Comparison of ENCODE assay signal across 27 mouse cellular contexts in the genomic region with DNA sequence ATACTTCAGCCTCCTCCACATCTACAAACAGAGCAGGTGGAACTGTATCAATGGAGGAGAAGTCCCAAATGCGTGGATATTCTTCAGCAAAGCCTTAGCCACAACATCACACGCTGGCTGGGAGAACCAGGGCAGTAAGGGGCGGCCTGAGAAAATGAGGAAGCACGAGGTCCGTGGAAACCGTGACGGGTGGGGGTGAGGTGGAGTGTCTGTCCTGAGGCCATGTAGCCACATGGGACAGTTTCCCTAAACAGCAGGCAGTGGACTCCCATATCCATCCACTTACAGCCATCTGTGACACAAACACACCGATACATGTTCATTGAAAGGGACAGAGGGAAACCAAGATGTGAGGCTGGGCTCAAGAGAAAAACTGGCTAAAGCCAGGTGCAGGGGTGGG. TPM values are rescaled to one million over a fixed set of nuclear protein-coding genes. Genes with fewer than 3 reads are reported as not detected.
A peak's percentile ranks its signal among the peaks of the same experiment; 100 is the strongest.
DNase-seq lines count a peak whose midpoint lies in the region; ATAC-seq and TF ChIP-seq lines count a peak whose summit lies in the region.
"Had no signal": no experiment of that assay in that cellular context is flagged by ENCODE, and none has a peak within 500 bp of the region (broad histone marks: within the 10 kb centered on the region; RNA-seq: fewer than 3 reads in every experiment).

No protein-coding gene starts in this region.

- H3K9ac ChIP-seq in heart, embryonic 13.5 days: 0 out of 2 replicates have a peak overlapping the region, but pooled peaks have one; percentile 37
- H3K9ac ChIP-seq in forebrain, embryonic 12.5 days: no peak overlapping the region
- H3K9ac ChIP-seq: embryonic facial prominence, embryonic 13.5 days; heart, embryonic 15.5 days; stomach, embryonic 15.5 days had no signal

- H3K4me2 ChIP-seq in heart, embryonic 13.5 days: no peak overlapping the region
- no peak overlapping the region for H3K4me2 ChIP-seq in forebrain, embryonic 12.5 days
- H3K4me2 ChIP-seq: embryonic facial prominence, embryonic 13.5 days; heart, embryonic 15.5 days; liver, embryonic 11.5 days; stomach, embryonic 15.5 days had no signal

- peaks cover 17% of the 10 kb centered on the region for H3K36me3 ChIP-seq in heart, embryonic 13.5 days
- no peaks in the 10 kb centered on the region for H3K36me3 ChIP-seq in macrophage (ENCODE audit: inconsistent target)
- peaks cover 41% of the 10 kb centered on the region for H3K36me3 ChIP-seq in forebrain, embryonic 12.5 days (replicated peaks)

- no peak for TF ChIP-seq CTCF in lung, adult 2 months (IDR thresholded peaks at IDR 0.05; ENCODE audit: insufficient read depth, low read length)

- H3K27me3 ChIP-seq in heart, embryonic 13.5 days (replicated peaks): no peaks in the 10 kb centered on the region
- H3K27me3 ChIP-seq in forebrain, embryonic 12.5 days: no peaks in the 10 kb centered on the region
- H3K27me3 ChIP-seq: CH12.LX; embryonic facial prominence, embryonic 13.5 days; heart, embryonic 15.5 days; stomach, embryonic 15.5 days had no signal

- DNase-seq in heart, postnatal 10 days: no peak
- peak; percentile 61 for DNase-seq in lung, postnatal 36 days
- no peak for DNase-seq in lung, adult 2 months
- no peak for DNase-seq in adrenal gland, adult 2 months
- no peak for DNase-seq in layer of hippocampus, adult 9-10 months (ENCODE audit: low spot score)
- DNase-seq: adrenal gland, adult 8-10 months; cerebellum, postnatal 10 days; kidney, adult 11 months; kidney, postnatal 10 days; midbrain, embryonic 14.5 days; right cerebral cortex, postnatal 25 days; thymus, adult 18-20 months had no signal

- peaks cover 75% of the 10 kb centered on the region for H3K4me1 ChIP-seq in heart, embryonic 13.5 days
- peaks cover 61% of the 10 kb centered on the region for H3K4me1 ChIP-seq in lung, adult 2 months (ENCODE audit: control insufficient read depth, insufficient read depth, low read length)
- H3K4me1 ChIP-seq in forebrain, embryonic 12.5 days: peaks cover 55% of the 10 kb centered on the region

- H3K79me2 ChIP-seq in macrophage (ENCODE audit: inconsistent target): peaks cover 100% of the 10 kb centered on the region

- ATAC-seq in heart, embryonic 13.5 days (ENCODE audit: extremely low read depth, insufficient number of reproducible peaks, low FRiP score, low TSS enrichment): no peak
- no peak for ATAC-seq in forebrain, embryonic 12.5 days (ENCODE audit: low FRiP score)
- ATAC-seq: forebrain, embryonic 16.5 days had no signal

- no peak overlapping the region for H3K27ac ChIP-seq in heart, embryonic 13.5 days (replicated peaks)
- 0 out of 2 replicates have a peak overlapping the region, but pooled peaks have one; percentile 10 for H3K27ac ChIP-seq in macrophage
- H3K27ac ChIP-seq in forebrain, embryonic 12.5 days: no peak overlapping the region
- H3K27ac ChIP-seq: embryonic facial prominence, embryonic 13.5 days; heart, embryonic 15.5 days; hindbrain, embryonic 10.5 days; left cerebral cortex, adult 2 months; limb, embryonic 10.5 days; stomach, embryonic 15.5 days had no signal

- 84% methylated on average over 8 of the region's 8 CpGs for WGBS in heart, embryonic 13.5 days
- WGBS in lung, adult 2 months: 53% methylated on average over 8 of the region's 8 CpGs
- WGBS in macrophage (ENCODE audit: missing documents): 8% methylated on average over 8 of the region's 8 CpGs
- 85% methylated on average over 8 of the region's 8 CpGs for WGBS in forebrain, embryonic 12.5 days

- no peaks in the 10 kb centered on the region for H3K9me3 ChIP-seq in heart, embryonic 13.5 days
- H3K9me3 ChIP-seq in forebrain, embryonic 12.5 days: no peaks in the 10 kb centered on the region
- H3K9me3 ChIP-seq: heart, embryonic 15.5 days; limb, embryonic 10.5 days; stomach, embryonic 15.5 days had no signal

- intact Hi-C loops in heart, postnatal 10 days (cut with DNase I): no loop called here

- TF ChIP-seq POLR2A in lung, adult 2 months (IDR thresholded peaks at IDR 0.05; ENCODE audit: borderline replicate concordance, extremely low read depth, low read depth, low read length): no peak

- no peak overlapping the region for H3K4me3 ChIP-seq in heart, embryonic 13.5 days
- no peak overlapping the region for H3K4me3 ChIP-seq in lung, adult 2 months (replicated peaks; ENCODE audit: extremely low read depth, low read depth, low read length)
- no peak overlapping the region for H3K4me3 ChIP-seq in macrophage (ENCODE audit: inconsistent target)
- H3K4me3 ChIP-seq in forebrain, embryonic 12.5 days (replicated peaks): no peak overlapping the region
- H3K4me3 ChIP-seq: embryonic facial prominence, embryonic 13.5 days; heart, embryonic 15.5 days; hindbrain, embryonic 10.5 days; left cerebral cortex, adult 2 months; limb, embryonic 10.5 days; myocyte; stomach, embryonic 15.5 days had no signal

RNA-seq across cellular contexts. Expression of a gene that starts 13.8 kb away (rescaled TPM):
- 24.0 and 26.1 TPM in 2 replicates for polyA plus RNA-seq in heart, embryonic 13.5 days (2015; fragmentation: Nextera tagmentation; extraction: Ambion mirVana)
- total RNA-seq in heart, postnatal 10 days (2021): 10 to 100 TPM; 23.6 to 33.0 TPM
- polyA plus RNA-seq in lung, adult 2 months (2012; rRNA removed): 80.4 and 115 TPM in 2 replicates
- 100 to 1,000 TPM in 6 of 26 experiments, 10 to 100 TPM in 14, 1 to 10 TPM in 6; 5.0 to 155 (median 36.6) TPM for total RNA-seq in macrophage (2018; cell fraction: chromatin; rRNA removed)
- total RNA-seq in macrophage (2018; cell fraction: cytosol; rRNA removed): 100 to 1,000 TPM in 7 of 26 experiments, 10 to 100 TPM in 19; 17.2 to 237 (median 26.6) TPM
- total RNA-seq in macrophage (2018; cell fraction: nucleus; rRNA removed): 100 to 1,000 TPM in 8 of 26 experiments, 10 to 100 TPM in 18; 15.6 to 179 (median 63.8) TPM
- 6.8 to 16.9 TPM (median 13.4 TPM) in 3 replicates for polyA plus RNA-seq in macrophage (2018)
- 109 and 113 TPM in 2 replicates for polyA plus RNA-seq in forebrain, embryonic 12.5 days (2016; fragmentation: Nextera tagmentation; extraction: Ambion mirVana)
- total RNA-seq in adrenal gland, adult 2 months (2021): 100 to 1,000 TPM in 1 of 2 experiments, 10 to 100 TPM in 1; 96.8 to 142 TPM
- 155 and 228 TPM in 2 replicates for polyA plus RNA-seq in adrenal gland, adult 2 months (2012; rRNA removed)

RNA-seq across cellular contexts. Expression of a gene that starts 28.1 kb away (rescaled TPM):
- polyA plus RNA-seq in heart, embryonic 13.5 days (2015; fragmentation: Nextera tagmentation; extraction: Ambion mirVana): 0.24 TPM in 1 of 2 replicates, not detected in the other
- total RNA-seq in heart, postnatal 10 days (2021): not detected
- polyA plus RNA-seq in lung, adult 2 months (2012; rRNA removed): 0.09 TPM in 1 of 2 replicates, not detected in the other
- 1 to 10 TPM in 1 of 26 experiments, under 1 TPM in 1, not detected in 24; 0.94 to 1.3 TPM for total RNA-seq in macrophage (2018; cell fraction: chromatin; rRNA removed)
- not detected for total RNA-seq in macrophage (2018; cell fraction: cytosol; rRNA removed)
- 1 to 10 TPM in 1 of 26 experiments, under 1 TPM in 2, not detected in 23; 0.40 to 1.6 (median 0.46) TPM for total RNA-seq in macrophage (2018; cell fraction: nucleus; rRNA removed)
- not detected in 3 replicates for polyA plus RNA-seq in macrophage (2018)
- 0.32 and 0.69 TPM in 2 replicates for polyA plus RNA-seq in forebrain, embryonic 12.5 days (2016; fragmentation: Nextera tagmentation; extraction: Ambion mirVana)
- total RNA-seq in adrenal gland, adult 2 months (2021): 1 to 10 TPM in 1 of 2 experiments, under 1 TPM in 1; 0.46 to 1.2 TPM
- polyA plus RNA-seq in adrenal gland, adult 2 months (2012; rRNA removed): 0.09 TPM in 1 of 2 replicates, not detected in the other
- total RNA-seq: gastrocnemius, postnatal 4 days; layer of hippocampus, adult 18-20 months; left cerebral cortex, adult 2 months had no signal

RNA-seq across cellular contexts. Expression of a gene that starts 53.7 kb away (rescaled TPM):
- 15.1 and 16.0 TPM in 2 replicates for polyA plus RNA-seq in heart, embryonic 13.5 days (2015; fragmentation: Nextera tagmentation; extraction: Ambion mirVana)
- total RNA-seq in heart, postnatal 10 days (2021): 1 to 10 TPM; 7.1 to 8.4 TPM
- polyA plus RNA-seq in lung, adult 2 months (2012; rRNA removed): 6.2 and 7.1 TPM in 2 replicates
- 10 to 100 TPM; 11.0 to 52.3 (median 24.4) TPM for total RNA-seq in macrophage (2018; cell fraction: chromatin; rRNA removed)
- total RNA-seq in macrophage (2018; cell fraction: cytosol; rRNA removed): 10 to 100 TPM in 8 of 26 experiments, 1 to 10 TPM in 18; 3.6 to 12.4 (median 8.7) TPM
- 10 to 100 TPM in 25 of 26 experiments, 1 to 10 TPM in 1; 7.3 to 36.6 (median 16.2) TPM for total RNA-seq in macrophage (2018; cell fraction: nucleus; rRNA removed)
- polyA plus RNA-seq in macrophage (2018): 8.5 to 11.5 TPM (median 8.9 TPM) in 3 replicates
- polyA plus RNA-seq in forebrain, embryonic 12.5 days (2016; fragmentation: Nextera tagmentation; extraction: Ambion mirVana): 24.5 and 25.7 TPM in 2 replicates
- total RNA-seq in adrenal gland, adult 2 months (2021): 10 to 100 TPM; 13.4 to 17.8 TPM
- 3.2 and 4.0 TPM in 2 replicates for polyA plus RNA-seq in adrenal gland, adult 2 months (2012; rRNA removed)

RNA-seq across cellular contexts. Expression of a gene that starts 54.0 kb away (rescaled TPM):
- 43.9 and 46.5 TPM in 2 replicates for polyA plus RNA-seq in heart, embryonic 13.5 days (2015; fragmentation: Nextera tagmentation; extraction: Ambion mirVana)
- 10 to 100 TPM; 21.1 TPM for total RNA-seq in heart, postnatal 10 days (2021)
- 21.2 and 31.7 TPM in 2 replicates for polyA plus RNA-seq in lung, adult 2 months (2012; rRNA removed)
- total RNA-seq in macrophage (2018; cell fraction: chromatin; rRNA removed): 10 to 100 TPM in 18 of 26 experiments, 1 to 10 TPM in 8; 7.6 to 20.0 (median 12.4) TPM
- 10 to 100 TPM; 26.2 to 38.3 (median 34.2) TPM for total RNA-seq in macrophage (2018; cell fraction: cytosol; rRNA removed)
- 10 to 100 TPM in 25 of 26 experiments, 1 to 10 TPM in 1; 8.3 to 23.7 (median 15.9) TPM for total RNA-seq in macrophage (2018; cell fraction: nucleus; rRNA removed)
- 25.4 to 31.8 TPM (median 29.8 TPM) in 3 replicates for polyA plus RNA-seq in macrophage (2018)
- 53.2 and 56.7 TPM in 2 replicates for polyA plus RNA-seq in forebrain, embryonic 12.5 days (2016; fragmentation: Nextera tagmentation; extraction: Ambion mirVana)
- total RNA-seq in adrenal gland, adult 2 months (2021): 10 to 100 TPM; 34.4 to 35.9 TPM
- 52.0 and 52.3 TPM in 2 replicates for polyA plus RNA-seq in adrenal gland, adult 2 months (2012; rRNA removed)
